Mouse (Mus musculus) hindlimb bud, embryonic 11.5 days (tissue): ENCODE data around the gene Oxct1.

Source experiments
- DNase-seq: peaks from one replicate; pipeline ENCODE4 v3.0.0-alpha.2; 2012; ENCODE audit warnings: low read depth, low spot score; ENCODE audit errors: extremely low spot score

The Oxct1 gene

GRCm38 (mm10) chr15:4026231-4026773, at the start of gene Oxct1:
Gene Oxct1, plus strand, starts transcription at chr15:4026383.
- peak; percentile 46 for DNase-seq

- no peak for DNase-seq
These were observed 47.9 kb upstream of the Oxct1 start for GRCm38 (mm10) chr15:3978279-3978678.

GRCm38 (mm10) chr15:3979061-3979848, 46.9 kb upstream of the Oxct1 start, which contains the start of gene Fbxo4:
Gene Fbxo4, minus strand, starts transcription at chr15:3979573.
- peak; percentile 28 for DNase-seq

- DNase-seq: no peak
These were observed 46.3 kb upstream of the Oxct1 start for GRCm38 (mm10) chr15:3979871-3980270.

- no peak for DNase-seq
These were observed 43.5 kb upstream of the Oxct1 start for GRCm38 (mm10) chr15:3982732-3983131.

- no peak for DNase-seq
These were observed 41.3 kb upstream of the Oxct1 start for GRCm38 (mm10) chr15:3984876-3985275.

GRCm38 (mm10) chr15:3987981-3988380, 38.2 kb upstream of the Oxct1 start:
- no peak for DNase-seq

- DNase-seq: peak; percentile 22
These were observed 31.2 kb upstream of the Oxct1 start for GRCm38 (mm10) chr15:3994852-3995447.

- DNase-seq: peak; percentile 84
These were observed 30.5 kb upstream of the Oxct1 start, which contains the start of gene AW549877 for GRCm38 (mm10) chr15:3995448-3996266. Gene AW549877, minus strand, starts transcription at chr15:3995744.

- peak; percentile 22 for DNase-seq
These were observed 29.7 kb upstream of the Oxct1 start for GRCm38 (mm10) chr15:3996267-3997010.

GRCm38 (mm10) chr15:3999144-3999543, 27.0 kb upstream of the Oxct1 start:
- DNase-seq: no peak

- DNase-seq: no peak
These were observed 25.6 kb upstream of the Oxct1 start for GRCm38 (mm10) chr15:4000536-4000935.

- no peak for DNase-seq
These were observed 12.3 kb upstream of the Oxct1 start for GRCm38 (mm10) chr15:4013873-4014272.

GRCm38 (mm10) chr15:4020711-4021110, 5.5 kb upstream of the Oxct1 start:
- no peak for DNase-seq

- no peak for DNase-seq
These were observed 2.4 kb upstream of the Oxct1 start for GRCm38 (mm10) chr15:4023747-4024146.

- no peak for DNase-seq
These were observed 1.3 kb upstream of the Oxct1 start for GRCm38 (mm10) chr15:4024726-4025507.

GRCm38 (mm10) chr15:4025508-4025904, 677 bp upstream of the Oxct1 start:
- no peak for DNase-seq

- peak; percentile 30 for DNase-seq
These were observed 825 bp downstream of the Oxct1 start for GRCm38 (mm10) chr15:4026831-4027584.
